Mouse (Mus musculus) forebrain, embryonic 11.5 days (tissue): ENCODE results near the gene Usp30. TPM values are rescaled to one million over a fixed set of nuclear protein-coding genes. Genes with fewer than 3 reads are reported as not detected.
A peak's percentile ranks its signal among the peaks of the same experiment; 100 is the strongest.

Source experiments
- ATAC-seq: fragments of 200-750 bp; cut with Nextera tagmentation; replicated peaks from 2 replicates; pipeline ENCODE4 v1.8.0; 2017; ENCODE audit warnings: moderate TSS enrichment; ENCODE audit not compliant: low FRiP score
- DNase-seq: peaks from one replicate; pipeline ENCODE4 v3.0.0-alpha.2; 2017; ENCODE audit warnings: low spot score
- H3K27ac ChIP-seq: fragments of 300-500 bp; sonication (generic); 2 replicates; pipeline ENCODE4 v1.5.1; 2014; ENCODE audit warnings: low read depth, low read length
- H3K27me3 ChIP-seq: fragments of 300-500 bp; sonication (generic); 2 replicates; pipeline ENCODE4 v1.6.1; 2014; ENCODE audit warnings: mild to moderate bottlenecking, low read length, mixed read lengths; ENCODE audit not compliant: control insufficient read depth, insufficient read depth
- H3K36me3 ChIP-seq: fragments of 300-500 bp; sonication (generic); 2 replicates; pipeline ENCODE4 v1.6.1; 2014; ENCODE audit warnings: mild to moderate bottlenecking, low read length, moderate library complexity, mixed read lengths; ENCODE audit not compliant: control insufficient read depth, insufficient read depth
- H3K4me1 ChIP-seq: fragments of 300-500 bp; sonication (generic); replicated peaks from 2 replicates; pipeline ENCODE4 v1.6.1; 2014; ENCODE audit warnings: low read length, mixed read lengths; ENCODE audit not compliant: control insufficient read depth, insufficient read depth
- H3K4me2 ChIP-seq: fragments of 300-500 bp; sonication (generic); 2 replicates; pipeline ENCODE4 v1.6.1; 2014; ENCODE audit warnings: low read depth, mild to moderate bottlenecking, low read length, moderate library complexity, mixed read lengths; ENCODE audit not compliant: severe bottlenecking
- H3K4me3 ChIP-seq: fragments of 300-500 bp; sonication (generic); 2 replicates; pipeline ENCODE4 v1.5.1; 2014; ENCODE audit warnings: low read depth, low read length
- H3K9ac ChIP-seq: fragments of 300-500 bp; sonication (generic); 2 replicates; pipeline ENCODE4 v1.6.1; 2014; ENCODE audit warnings: low read length
- H3K9me3 ChIP-seq: fragments of 300-500 bp; sonication (generic); 2 replicates; pipeline ENCODE4 v1.6.1; 2016; ENCODE audit warnings: low read length, mixed read lengths; ENCODE audit not compliant: control insufficient read depth
- WGBS: fragments of 180-500 bp; shearing (Covaris S2); extraction: QIAGEN DNeasy Blood & Tissue Kit; methylation state at CpG from one replicate; pipeline ENCODE4 v1.1.7; 2014; 5-methylcytosine and 5-hydroxymethylcytosine counted together
- polyA plus RNA-seq: library from polyadenylated mRNA; unstranded; fragments of >200 nt; fragmentation: Nextera tagmentation; extraction: Ambion mirVana; gene quantifications from 2 replicates; pipeline ENCODE4 v1.2.1, GENCODE M21; 2014

Usp30 gene
- polyA plus RNA-seq, 1 experiment from 2014 or later: 14.0 TPM

DNA sequence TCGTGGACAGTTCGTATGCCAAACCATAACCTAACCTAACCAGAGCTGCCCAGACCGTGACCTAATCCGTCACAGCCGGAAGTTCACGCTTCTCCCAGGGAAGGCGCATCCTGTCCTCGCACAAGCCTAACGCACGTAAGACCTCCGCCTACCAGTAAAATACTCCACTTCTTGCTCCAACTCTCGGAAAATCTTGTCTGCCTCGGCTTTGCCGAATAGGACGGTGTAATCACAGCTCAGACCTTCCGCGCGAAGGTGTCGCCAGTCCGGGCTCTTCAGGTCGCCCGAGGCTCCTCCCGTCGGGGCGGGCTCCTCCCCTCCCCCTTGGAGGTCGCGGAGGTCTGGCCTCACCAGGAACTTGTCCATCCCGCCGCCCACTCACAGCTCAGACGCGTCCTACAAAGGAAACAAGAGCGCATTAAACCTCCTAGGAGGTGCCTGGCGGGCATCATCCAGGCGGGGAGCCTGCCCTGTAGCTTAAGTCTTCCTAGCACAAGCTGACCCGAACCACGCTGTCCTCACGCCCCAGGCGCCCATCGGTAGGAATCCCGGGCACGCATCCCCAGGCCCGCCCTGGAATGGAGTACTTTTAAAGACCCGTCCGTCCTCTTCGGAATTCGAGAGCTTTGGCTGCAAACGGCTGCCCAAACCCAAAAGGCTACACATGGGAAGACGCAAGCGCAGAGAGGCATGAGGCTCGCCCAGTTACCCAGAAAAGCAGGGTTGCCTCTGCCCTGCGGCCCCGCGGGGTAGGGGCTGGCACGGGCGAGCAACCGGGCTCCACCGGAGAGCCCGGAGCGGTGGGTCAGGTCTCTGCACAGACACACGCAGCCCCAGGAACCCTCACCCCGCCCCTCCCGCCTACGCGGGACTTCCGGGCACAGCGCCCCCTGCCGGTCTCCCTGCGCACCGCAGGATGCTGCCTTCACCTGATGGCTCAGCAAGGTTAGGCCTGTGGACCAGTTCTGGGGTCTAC, 62.4 kb downstream of the Usp30 start, which contains the start of gene Alkbh2:
TSS of gene Alkbh2 (minus strand) at position 845 of the 976 bp plus-strand sequence.
- DNase-seq (peak; percentile 96), ATAC-seq (peak; percentile 47)
- peak within 1 kb of the TSS; percentile 57 for H3K4me3 ChIP-seq
- peak within 1 kb of the TSS; percentile 95 for H3K4me2 ChIP-seq
- peaks cover 3% of the 10 kb centered on the region; the same call in 1 of the 2 replicates for H3K4me1 ChIP-seq
- no peaks in the 10 kb centered on the region for H3K27me3 ChIP-seq
- under 1% methylated on average over 69 of the region's 69 CpGs for WGBS
- H3K27ac ChIP-seq: peak within 1 kb of the TSS; percentile 72
- peaks cover 2% of the 10 kb centered on the region; the same call in 1 of the 2 replicates for H3K36me3 ChIP-seq
- H3K9me3 ChIP-seq: no peaks in the 10 kb centered on the region
- H3K9ac ChIP-seq: peak within 1 kb of the TSS; percentile 70

DNA sequence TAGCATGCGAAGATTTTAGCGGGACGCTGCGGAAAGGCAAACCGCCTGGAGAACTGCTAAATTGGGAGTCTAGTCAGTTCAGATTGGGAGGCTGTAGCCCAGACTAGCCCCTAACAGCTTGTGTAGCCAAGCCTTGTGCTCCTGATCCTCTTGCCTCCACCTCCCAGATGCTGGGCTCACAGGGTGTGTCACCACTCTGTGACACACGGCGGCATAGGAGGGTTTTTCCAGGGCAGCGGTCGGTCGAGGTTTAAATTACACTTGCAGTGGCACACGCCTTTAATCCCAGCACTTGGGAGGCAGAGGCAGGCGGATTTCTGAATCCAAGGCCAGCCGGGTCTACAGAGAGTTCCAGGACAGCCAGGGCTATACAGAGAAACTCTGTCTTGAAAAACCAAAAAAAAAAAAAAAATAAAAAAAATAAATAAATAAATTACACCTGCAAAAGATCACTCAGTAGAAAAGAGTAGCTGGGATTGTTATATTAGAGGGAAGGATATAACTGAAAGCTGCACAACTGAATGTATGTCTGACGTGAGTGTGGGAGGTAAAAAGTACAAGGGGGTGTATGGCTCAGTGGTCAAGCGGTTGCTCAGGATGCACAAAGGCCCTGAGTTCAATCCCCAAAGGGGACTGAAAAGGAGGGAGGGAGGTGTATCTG, 64.4 kb downstream of the Usp30 start:
- Histone ChIP-seq H3K9ac (no peak overlapping the region; the same call in 1 of the 2 replicates), H3K27me3 (no peaks in the 10 kb centered on the region), H3K4me3 (peak overlapping the region; percentile 76), H3K27ac (no peak overlapping the region), H3K4me1 (peaks cover 4% of the 10 kb centered on the region; the same call in 1 of the 2 replicates), H3K9me3 (no peaks in the 10 kb centered on the region), H3K36me3 (no peaks in the 10 kb centered on the region; the same call in 1 of the 2 replicates), H3K4me2 (peak overlapping the region; percentile 94)
- WGBS: 84% methylated on average over 15 of the region's 15 CpGs
- ATAC-seq (no peak), DNase-seq (no peak)

DNA sequence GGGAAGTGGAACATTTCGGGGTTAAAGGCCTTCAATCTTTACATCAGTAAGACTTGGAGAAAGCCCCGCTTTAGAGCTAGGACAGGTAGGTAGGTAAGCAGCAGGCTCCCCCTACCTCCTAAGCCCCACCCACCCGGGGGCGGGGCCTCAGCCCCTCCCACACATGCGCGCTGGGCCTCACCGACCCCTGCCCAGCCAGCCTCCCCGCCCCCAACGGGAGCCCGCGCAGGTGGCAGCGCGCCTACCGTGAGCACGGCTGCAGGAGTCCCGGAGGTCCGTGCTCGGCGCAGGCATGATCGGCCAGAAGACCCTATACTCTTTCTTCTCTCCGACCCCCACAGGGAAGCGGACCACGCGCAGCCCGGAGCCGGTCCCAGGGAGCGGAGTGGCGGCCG, 64.9 kb downstream of the Usp30 start, which contains the start of gene Ung:
TSS of gene Ung (plus strand) at position 176 of the 395 bp plus-strand sequence.
- H3K9ac ChIP-seq: peak within 1 kb of the TSS; percentile 64
- H3K9me3 ChIP-seq: no peaks in the 10 kb centered on the region
- H3K27ac ChIP-seq: peak within 1 kb of the TSS; percentile 46; the same call in 1 of the 2 replicates
- H3K4me2 ChIP-seq: peak within 1 kb of the TSS; percentile 94
- peaks cover 4% of the 10 kb centered on the region; the same call in 1 of the 2 replicates for H3K4me1 ChIP-seq
- H3K36me3 ChIP-seq: no peaks in the 10 kb centered on the region; the same call in 1 of the 2 replicates
- H3K4me3 ChIP-seq: peak within 1 kb of the TSS; percentile 76
- DNase-seq (peak; percentile 89), ATAC-seq (peak; percentile 55)
- H3K27me3 ChIP-seq: no peaks in the 10 kb centered on the region
- WGBS: under 1% methylated on average over 29 of the region's 29 CpGs

DNA sequence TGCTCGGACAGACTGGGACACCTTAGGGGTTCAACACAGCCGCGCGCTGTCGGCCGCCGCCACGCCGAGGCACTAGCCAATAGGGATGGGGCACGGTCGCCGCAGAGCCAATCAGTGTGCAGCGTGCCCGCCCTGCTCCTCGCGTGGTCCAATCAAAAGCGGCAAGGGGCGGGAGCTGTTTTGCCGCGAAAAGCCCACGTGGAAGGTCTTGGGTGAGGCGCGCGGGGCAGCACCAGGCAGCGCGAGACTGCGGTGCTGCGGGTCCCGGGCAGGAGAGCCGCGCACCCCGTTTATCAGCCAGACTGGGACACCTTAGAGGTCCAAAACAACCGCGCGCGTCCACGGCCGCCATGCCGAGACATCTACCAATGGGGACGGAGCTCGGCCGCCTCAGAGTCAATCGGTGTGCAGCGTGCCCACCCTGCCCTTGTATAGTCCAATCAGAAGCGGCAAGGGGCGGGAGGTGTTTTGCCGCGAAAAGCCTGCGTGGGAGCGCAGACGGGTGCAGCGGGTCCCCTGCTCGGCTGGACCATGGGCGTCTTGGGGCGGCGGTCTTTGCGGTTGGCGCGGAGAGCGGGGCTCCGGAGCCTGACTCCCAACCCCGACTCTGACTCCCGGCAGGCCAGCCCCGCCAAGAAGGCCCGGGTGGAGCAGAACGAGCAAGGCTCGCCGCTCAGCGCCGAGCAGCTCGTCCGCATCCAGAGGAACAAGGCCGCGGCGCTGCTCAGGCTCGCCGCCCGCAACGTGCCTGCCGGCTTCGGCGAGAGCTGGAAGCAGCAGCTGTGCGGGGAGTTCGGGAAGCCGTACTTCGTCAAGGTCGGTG, 65.6 kb downstream of the Usp30 start:
- Histone ChIP-seq H3K4me1 (peaks cover 4% of the 10 kb centered on the region; the same call in 1 of the 2 replicates), H3K36me3 (no peaks in the 10 kb centered on the region), H3K4me3 (peak overlapping the region; percentile 76), H3K9me3 (no peaks in the 10 kb centered on the region), H3K27me3 (no peaks in the 10 kb centered on the region), H3K4me2 (peak overlapping the region; percentile 94), H3K27ac (peak overlapping the region; percentile 46; the same call in 1 of the 2 replicates), H3K9ac (peak overlapping the region; percentile 64)
- under 1% methylated on average over 81 of the region's 87 CpGs for WGBS
- peak; percentile 97 for ATAC-seq
- peak; percentile 97 for DNase-seq

DNA sequence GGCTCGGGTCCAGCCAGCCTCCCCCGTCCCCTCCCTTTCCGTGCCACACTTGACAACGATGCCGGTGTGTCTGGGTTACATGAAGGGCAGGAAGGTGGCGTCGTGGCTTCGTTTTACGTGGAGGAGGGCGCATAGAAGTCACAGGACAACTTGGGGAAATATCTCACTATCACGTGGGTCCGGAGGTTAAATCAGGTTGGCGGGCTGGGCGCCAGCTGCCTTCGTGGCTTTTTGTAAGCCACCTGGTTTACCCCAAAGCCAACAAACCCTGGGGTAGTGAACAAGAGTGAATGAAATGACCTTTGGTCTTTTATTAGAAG, 66.2 kb downstream of the Usp30 start:
- no peaks in the 10 kb centered on the region for H3K36me3 ChIP-seq
- DNase-seq (no peak), ATAC-seq (no peak)
- peak overlapping the region; percentile 64 for H3K9ac ChIP-seq
- H3K9me3 ChIP-seq: no peaks in the 10 kb centered on the region
- H3K27ac ChIP-seq: peak overlapping the region; percentile 46; the same call in 1 of the 2 replicates
- H3K27me3 ChIP-seq: no peaks in the 10 kb centered on the region
- H3K4me3 ChIP-seq: peak overlapping the region; percentile 76
- WGBS: under 1% methylated on average over 15 of the region's 15 CpGs
- peaks cover 4% of the 10 kb centered on the region; the same call in 1 of the 2 replicates for H3K4me1 ChIP-seq
- H3K4me2 ChIP-seq: peak overlapping the region; percentile 94

DNA sequence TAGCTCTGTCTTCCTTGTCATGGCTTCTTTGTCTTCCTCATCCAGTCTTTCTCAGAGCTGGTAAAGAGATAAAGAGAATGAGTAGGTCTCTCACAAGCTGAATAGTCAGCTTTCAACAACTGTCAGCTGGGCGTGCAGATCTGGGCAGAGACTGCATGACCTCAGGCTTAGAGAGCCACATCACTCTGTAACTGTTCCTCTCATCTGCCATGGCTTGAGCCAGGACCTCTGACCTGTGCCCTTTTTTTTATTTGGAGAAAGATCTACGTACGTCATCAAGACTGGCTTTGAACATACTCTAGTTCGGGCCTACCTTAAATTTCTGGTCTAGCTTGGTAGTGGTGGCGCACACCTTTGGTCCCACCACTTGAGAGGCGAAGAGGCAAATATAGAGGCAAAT, 67.6 kb downstream of the Usp30 start:
- no peak overlapping the region for H3K4me3 ChIP-seq
- no peaks in the 10 kb centered on the region for H3K36me3 ChIP-seq
- no peak overlapping the region for H3K4me2 ChIP-seq

DNA sequence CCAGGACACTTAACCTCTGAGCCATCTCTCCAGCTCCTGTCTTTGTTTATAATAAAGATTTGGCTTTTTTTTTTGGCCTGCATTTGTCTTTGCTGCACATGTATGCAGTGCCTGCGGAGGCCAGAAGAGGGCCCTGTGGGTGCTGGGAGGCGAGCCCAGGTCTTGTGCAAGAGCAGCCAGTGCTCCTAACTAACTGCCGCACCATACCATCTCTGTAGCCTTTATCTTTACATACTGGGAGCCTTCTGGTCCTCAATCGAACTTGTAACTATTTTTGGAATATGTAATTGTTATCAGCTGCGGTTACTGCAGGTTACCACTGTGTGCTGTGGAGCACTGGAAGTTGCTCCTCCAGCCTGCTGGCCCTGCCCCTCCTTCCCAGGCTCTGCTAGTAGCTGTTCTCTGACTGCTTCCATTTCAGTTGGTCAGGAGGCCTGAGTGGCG, 68.9 kb downstream of the Usp30 start:
- Histone ChIP-seq H3K4me2 (no peak overlapping the region), H3K9ac (no peak overlapping the region), H3K27ac (no peak overlapping the region), H3K27me3 (no peaks in the 10 kb centered on the region), H3K9me3 (no peaks in the 10 kb centered on the region), H3K4me1 (peaks cover 4% of the 10 kb centered on the region; the same call in 1 of the 2 replicates), H3K36me3 (no peaks in the 10 kb centered on the region), H3K4me3 (no peak overlapping the region)
- peak; percentile 64 for DNase-seq
- ATAC-seq: no peak
- 67% methylated on average over 6 of the region's 6 CpGs for WGBS

More for the DNA sequence above, 67.6 kb downstream of the Usp30 start:
- DNase-seq (no peak), ATAC-seq (no peak)
- H3K9me3 ChIP-seq: no peaks in the 10 kb centered on the region
- H3K27me3 ChIP-seq: no peaks in the 10 kb centered on the region
- H3K9ac ChIP-seq: no peak overlapping the region
- peaks cover 4% of the 10 kb centered on the region; the same call in 1 of the 2 replicates for H3K4me1 ChIP-seq
- 88% methylated on average over 6 of the region's 6 CpGs for WGBS
- no peak overlapping the region for H3K27ac ChIP-seq
